Mouse (Mus musculus) spleen, embryonic (tissue): ENCODE results near the gene Khdrbs2.
"Not testable (repeated sequence)": the region's sequence is repeated elsewhere in the genome, so short reads cannot be mapped to it uniquely, and the experiment has no call there.

Experiments used
- CTCF ChIA-PET: fragments of 350-600 bp; sonication (Branson Sonifier 250); formaldehyde crosslinking; loops from one replicate; lab custom pipeline; 2022; lab: Charles Lee

Gene Khdrbs2

DNA sequence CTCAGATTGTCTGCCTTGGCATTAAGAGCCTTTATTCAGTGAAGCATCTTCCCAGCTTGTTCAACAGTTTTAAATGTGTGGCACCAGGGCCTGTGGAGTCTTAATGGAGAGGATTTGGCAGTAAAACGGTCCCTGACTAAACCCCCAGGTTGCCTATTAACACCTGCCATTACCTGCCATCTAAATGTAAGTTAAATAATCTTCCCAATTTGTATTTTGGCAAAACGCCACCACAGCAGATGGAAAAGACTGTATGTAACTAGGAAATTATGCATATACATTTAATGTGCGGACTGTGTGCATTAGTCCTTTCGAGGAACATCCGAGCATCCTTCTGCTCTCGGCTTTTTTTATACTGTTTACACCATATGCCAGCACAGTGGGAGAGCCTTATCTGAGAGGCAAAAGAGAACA, 290.6 kb downstream of the Khdrbs2 start:
- CTCF ChIA-PET, result no interaction called here

DNA sequence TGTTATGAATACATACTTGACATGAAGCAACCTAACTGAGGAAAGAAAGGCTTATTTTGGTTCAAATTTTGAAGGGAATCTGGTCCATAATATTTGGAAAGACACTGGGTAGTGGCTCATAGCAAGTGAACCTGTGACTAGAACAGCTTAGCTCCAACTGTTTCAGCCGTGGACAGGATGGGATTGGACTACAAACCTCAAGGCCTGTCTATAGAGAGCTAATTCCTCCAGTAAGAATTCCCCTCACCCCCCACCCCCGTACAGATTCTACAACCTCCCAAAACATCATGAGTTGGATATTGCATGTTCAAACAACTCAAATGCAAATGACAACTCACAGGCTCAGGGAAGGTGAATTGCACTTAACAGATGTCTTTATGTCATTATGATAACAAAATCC, 298.5 kb downstream of the Khdrbs2 start:
- CTCF ChIA-PET, result no interaction called here

DNA sequence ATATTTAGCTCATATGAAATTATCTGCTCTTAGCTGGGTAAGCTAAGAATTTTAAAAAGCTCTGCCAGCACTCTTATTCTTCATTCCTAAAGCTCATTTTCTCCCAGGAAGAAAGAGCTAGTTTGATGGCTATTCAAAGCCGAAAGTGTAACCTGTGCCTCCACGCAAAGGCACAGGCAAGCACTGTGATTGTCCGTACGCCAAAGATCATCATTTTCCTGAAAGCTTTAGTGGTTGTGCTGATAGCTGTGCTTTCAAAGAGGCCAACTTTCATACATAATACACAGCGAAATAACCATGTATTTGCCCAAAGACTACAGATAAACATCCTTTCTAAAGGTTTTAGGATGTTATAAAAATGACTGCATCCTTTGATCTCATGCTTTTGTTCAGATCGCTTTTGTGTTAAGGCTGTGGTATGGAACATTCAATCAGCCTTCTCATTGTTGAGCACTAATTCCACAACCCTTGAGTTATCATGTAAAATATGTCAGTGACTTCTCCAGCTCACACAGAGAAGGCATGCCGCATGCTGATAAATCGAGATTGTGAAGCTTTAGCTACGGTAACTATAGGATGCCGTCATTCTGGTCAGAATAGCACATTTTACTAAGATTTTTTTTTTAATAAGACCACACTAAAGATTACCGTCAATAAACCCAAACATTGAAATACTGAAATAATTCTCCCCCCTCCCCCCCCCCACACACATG, 299.1 kb downstream of the Khdrbs2 start:
- CTCF ChIA-PET, result no interaction called here

DNA sequence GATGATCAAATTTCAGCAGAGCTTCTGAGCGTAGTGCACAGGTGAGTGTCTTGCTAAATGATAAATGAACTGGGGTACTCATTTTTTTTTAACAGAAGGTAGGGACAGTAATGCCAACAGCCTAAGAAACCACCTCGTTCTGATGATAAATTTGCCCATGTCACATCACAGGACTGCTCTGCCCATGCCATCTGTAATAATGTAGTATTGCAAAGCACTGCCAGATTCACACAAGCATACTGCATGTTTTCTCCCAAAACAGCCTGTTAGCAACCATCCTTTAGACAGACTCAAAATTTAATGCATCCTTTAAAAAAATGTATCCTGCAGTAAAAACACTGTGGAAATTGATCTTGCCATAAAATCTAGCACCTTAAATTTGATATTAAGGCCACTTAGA, 315.4 kb downstream of the Khdrbs2 start:
- CTCF ChIA-PET, result no interaction called here

DNA sequence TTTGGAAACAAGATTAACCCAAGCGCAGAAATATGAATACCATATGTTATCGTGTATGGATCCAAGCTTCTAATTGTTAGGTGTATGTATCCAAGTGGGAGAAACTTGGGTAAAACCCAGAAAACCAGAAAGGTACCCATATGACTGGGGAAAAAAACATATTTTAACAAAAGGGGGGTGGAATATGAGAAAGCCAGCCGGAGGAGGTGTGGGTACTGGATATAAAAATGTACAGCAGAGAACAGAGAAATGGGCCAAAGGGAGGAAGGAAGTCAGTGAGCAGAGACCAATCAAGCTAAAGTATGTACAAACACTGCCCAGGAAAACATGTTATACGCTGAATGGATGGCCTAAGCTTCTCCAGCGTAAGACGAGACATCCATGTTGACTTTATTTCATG, 330.9 kb downstream of the Khdrbs2 start:
- CTCF ChIA-PET, result no interaction called here

DNA sequence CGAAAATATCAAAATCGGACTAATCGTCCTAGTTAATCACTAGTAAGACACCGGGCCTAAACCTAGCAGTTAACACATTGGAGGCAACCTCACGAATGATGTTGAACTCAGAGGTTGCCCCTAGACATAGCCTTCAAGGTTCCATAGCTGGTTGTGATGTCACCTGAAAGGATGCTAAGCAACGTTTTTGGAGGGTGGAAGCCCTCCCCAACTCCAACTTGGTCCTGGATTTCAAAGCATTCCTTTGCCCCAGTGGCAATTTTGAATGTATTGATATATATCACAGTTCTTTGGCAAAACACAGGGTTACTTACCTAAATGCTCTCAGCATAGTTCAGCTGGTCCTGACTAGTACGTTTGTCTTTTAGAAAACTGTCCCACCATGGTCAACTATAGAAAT, 374.7 kb downstream of the Khdrbs2 start, which contains the start of gene Gm5415:
Gene Gm5415, minus strand, starts transcription at position 101 of the 400 bp plus-strand sequence.
- CTCF ChIA-PET, result not testable (repeated sequence)

DNA sequence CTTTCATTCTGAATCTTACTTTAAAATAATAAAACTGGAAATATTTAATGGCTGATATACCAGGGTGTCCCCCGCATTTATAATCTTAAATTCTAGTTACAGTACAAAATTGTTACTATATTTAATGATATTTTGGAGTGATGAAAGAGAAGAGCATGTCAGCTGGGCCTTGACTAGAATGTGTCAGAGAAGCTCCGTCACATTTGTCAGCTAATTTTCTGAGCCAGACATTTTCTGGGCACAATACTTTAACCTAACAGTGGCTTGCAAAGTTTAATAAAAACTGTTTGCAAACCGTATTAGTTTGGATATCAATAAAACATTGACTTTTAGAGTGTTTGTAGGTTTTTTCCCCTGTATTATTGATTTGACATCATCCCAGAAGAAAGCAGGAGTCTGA, 380.9 kb downstream of the Khdrbs2 start:
- CTCF ChIA-PET, result no interaction called here

DNA sequence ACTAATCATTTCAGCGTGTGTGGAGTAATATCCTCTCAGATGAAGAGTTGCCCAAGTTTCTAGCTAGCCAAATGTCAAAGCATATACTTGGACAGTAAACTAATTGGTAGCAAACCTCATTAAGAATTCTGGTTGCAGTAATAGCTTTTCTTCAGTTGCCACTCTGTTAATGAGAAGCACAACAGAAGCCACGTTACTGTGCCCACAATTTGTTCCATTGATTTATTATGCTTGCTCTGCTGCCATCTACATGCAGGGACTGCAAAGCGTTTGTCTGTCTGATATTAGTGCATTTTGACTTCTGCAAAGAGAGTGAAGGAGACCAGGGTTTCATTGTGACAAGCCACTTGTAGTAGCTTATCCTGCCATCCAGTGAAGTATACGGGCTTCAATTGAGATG, 381.4 kb downstream of the Khdrbs2 start:
- CTCF ChIA-PET, result no interaction called here

DNA sequence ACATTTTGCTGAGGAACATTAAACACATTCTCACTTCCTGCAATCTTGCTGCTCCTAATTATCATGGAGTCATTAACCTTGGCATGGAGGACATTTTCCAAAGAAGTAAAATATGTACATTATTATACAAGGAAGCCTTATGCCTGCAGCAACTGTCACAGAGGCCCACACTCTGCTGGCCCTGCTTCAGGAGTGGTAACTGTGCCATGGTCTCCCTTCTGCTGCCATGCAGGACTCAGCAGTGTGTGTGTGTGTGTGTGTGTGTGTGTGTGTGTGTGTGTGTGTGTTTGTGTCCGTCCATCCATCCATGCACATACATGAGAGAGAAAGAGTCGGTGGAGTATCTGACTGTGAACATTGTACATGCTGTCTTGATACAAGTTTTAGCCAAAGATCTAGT, 396.4 kb downstream of the Khdrbs2 start:
- CTCF ChIA-PET, result no interaction called here

DNA sequence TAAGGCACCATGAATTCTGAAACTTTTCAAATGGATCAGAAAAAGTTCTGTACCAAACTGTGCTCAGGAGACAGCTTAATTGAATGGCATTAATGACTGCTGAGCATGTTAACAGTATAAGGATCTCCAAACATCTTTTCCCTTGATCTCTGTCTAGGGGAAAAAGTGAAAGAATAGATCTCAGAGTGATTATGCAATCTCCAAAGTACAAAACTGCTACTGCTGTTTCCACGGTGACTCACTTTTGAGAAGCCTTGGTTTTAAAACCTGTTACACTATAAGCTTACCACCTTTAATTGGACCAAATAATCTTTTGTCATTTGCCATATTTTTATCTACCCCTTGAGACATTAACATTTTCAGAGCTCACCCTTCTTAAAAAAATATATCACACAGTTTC, 453.5 kb downstream of the Khdrbs2 start:
- CTCF ChIA-PET, result no interaction called here

DNA sequence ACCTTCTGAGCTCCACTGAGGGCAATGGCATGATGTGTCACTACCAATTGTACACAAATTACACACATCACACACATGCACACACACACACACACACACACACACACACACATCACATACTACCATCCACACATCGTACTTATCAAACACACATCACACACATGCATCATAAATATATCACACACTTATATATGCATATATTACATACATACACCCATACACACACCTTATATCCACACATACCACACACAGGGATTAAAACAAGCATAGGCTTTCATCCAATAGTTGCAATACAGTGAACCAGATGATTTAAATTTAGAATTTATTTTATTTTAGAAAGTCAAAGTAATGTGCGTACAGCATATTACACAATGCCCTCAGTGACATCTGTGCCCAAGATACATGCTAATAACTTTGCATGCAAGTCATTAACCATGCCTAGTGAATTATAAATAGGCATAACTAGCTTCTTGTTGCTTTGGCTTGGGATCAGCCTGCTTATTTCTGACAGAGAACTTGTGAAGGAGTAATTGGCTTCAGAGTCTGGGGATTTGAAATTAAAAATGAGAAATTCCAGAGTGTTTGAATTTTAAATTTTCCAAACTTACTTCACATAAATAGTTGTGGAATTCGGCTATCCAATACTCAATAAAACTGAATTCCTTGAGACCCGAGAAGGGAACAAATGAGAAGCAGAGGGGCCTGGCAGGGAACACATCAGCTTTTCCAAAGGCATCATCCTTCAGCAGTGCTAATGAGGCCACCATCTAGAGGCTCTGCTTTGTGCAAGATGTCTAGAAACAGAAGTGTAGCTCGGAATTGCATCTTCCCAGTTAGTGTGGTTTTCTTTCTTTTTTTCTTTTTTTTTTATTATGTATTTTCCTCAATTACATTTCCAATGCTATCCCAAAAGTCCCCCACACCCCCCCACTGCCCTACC, 460.2 kb downstream of the Khdrbs2 start:
- CTCF ChIA-PET, result interaction anchor here (0.7 kb wide), 1 partner anchor 104 kb away, joined by 10 read pairs; no protein-coding TSS in a partner anchor

DNA sequence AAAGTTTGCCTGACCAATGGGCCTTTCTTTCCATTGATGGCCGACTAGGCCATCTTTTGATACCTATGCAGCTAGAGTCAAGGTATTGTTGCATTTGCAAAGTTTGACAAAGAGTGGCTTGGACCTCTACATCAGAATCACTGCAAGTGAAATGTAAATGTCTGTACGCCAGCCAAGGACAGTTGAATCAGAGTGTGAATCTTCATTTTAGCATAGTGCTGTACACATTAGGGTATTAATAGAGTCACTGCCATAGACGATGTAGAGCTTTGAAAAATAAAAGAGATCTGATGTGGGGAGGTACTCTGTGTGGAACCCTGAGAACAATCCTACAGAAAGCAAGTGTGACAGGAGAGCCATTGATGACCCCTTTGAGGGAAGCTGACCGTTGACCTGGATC, 460.9 kb downstream of the Khdrbs2 start:
- CTCF ChIA-PET, result no interaction called here

DNA sequence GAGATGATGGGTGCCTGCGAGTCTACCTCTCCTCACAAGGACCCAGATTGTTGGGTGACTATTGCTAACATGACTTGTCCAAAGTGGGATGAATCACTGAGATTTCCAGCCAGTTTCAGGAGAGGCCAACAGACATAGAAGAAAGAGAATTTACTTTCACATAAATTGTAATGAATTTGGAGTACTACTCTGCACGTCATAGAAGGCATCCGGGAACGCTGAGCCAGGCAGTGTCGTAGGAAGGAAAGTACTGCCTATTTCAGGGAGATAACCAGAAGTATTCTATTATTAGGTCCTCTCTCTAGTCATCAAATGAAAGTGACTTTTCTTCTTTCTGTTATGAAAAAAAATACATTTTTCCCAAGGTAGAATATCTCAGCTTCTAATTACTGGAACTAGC, 466.6 kb downstream of the Khdrbs2 start:
- CTCF ChIA-PET, result no interaction called here

DNA sequence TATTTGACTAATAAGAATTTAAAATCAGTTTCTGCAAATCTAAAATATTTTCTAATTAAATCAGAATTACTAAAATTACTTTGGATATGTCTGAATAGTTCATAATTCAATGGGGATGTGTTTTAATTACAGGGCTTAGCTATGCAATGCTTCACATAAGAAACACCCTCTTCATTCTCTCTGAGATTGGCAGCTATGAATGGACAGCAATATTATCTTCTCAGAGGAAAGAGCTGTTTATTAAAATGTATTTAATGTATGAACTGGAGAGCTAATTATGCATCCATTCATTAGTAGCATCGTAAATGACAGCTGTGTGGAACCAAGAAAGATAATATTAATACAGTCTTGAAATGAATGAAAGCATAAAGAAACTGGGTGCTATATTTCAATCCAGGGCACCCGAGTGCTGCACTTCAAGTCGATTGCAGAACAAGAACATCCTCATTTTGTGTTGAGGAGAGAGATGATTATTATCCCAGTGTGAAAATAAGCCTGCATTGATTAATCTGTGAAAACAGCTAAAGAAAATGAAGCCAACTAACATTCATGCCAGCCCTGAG, 477.2 kb downstream of the Khdrbs2 start:
- CTCF ChIA-PET, result no interaction called here

DNA sequence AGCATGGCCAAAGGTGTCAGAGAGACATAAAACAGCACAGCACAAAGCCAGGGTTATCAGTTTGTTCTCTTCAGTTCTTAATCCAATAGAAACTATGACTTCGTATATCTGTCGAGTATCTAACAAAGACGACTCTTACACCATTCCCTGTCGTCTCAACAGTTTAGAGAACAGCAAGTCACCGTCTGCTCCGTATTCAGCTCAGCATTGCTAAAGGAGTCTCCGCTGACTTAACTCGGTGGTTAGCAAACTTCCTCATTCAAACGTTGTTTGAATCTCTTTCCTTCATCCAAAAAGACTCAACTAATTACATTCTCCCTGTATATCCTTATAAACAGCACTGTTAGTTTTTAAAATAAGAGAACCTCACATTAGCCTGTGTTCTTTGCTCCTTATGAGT, 521.3 kb downstream of the Khdrbs2 start:
- CTCF ChIA-PET, result no interaction called here

DNA sequence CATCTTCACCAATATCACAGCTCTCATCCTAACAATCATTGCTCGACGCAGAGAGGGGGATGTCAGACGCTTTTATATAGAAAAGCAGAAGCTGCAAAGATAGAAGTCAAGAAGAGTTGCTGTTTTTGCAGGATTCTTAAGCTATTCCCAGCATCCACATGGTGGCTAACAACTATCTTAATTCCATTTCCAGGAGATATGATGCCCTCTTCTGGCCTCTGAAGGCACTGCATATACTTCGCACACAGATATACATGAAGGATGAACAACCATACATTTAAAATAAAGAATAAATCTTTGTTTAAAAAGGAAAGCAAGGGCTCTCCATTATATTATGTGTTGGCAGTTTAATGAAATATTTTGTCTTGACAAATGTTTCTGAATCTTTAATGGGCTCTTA, 527.6 kb downstream of the Khdrbs2 start:
- CTCF ChIA-PET, result no interaction called here

DNA sequence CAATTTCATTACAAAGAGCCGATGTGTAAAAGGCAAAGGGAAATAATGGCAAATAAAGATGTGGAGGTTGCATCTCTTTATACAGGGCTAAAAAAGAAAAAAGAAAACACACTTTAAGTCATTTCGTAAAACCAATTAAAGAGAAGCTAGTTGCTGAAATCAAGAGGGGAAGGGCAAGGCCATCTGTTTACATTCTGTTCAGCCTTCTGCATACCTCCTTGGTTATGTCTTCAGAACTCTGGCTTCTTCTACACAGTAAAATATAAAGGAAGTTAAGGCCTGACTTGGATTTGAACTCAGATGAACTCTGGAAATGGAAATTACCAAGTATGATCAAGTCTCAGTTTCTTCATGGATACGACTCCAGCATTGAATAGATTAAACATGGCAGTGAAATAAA, 528.8 kb downstream of the Khdrbs2 start:
- CTCF ChIA-PET, result no interaction called here
